Mouse (Mus musculus): ENCODE results near the gene Pla2r1.

DNA sequence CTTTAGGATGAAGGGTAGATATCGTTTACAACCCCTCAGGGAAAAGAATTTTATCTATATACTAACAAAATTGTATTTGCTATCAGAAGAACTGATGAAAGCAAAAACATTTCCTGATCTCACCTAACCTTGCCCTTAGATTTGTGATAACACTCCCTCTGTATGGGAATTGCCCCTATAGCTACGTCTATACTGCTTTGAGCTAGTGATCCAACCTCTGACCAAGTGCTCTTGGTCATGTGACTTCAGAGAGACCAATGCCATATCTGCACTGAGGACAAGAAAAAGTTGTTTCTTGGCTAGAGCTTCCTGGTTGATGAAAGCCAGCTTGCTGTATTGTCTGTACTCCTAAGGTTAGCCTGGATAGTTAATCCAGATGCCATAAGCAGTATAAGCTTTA lies 48.2 kb upstream of the Pla2r1 start:
- no peak for TF ChIP-seq CTCF (IDR thresholded peaks at IDR 0.05)
- no peak for TF ChIP-seq EP300 (IDR thresholded peaks at IDR 0.05)
